Mouse (Mus musculus): ENCODE results near the gene Rnf130.

DNA sequence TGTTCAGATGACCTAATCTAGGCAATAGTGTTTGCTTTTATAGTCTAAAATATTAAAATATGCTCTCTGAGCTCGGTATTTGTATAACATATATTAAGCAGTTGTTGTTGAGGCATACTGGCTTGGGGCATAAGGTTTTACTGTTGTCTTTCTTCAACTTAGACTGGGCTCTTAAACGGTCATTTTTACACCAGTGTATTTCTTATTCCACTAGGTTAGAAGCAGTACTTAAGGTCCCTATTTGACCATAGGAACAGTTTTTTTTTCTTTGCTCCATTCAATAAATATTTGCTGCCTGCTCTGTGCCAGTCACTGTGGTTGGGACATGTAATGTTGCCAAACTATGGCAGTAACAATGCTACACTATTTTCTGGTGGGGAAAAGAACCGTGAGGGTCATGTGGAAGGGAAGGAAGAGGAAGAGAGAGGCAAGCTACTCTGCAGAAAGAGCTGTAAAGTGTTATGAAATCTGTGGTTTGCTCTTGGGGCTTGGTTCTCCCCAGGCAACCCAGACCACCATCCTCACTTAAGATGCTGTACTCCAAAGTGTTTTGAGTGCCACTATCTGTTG is 1.5 kb downstream of the Rnf130 start:
- TF ChIP-seq CTCF (IDR thresholded peaks at IDR 0.05; ENCODE audit: low read depth) (no peak), EP300 (IDR thresholded peaks at IDR 0.05; ENCODE audit: low read depth) (no peak)

Measured in liver, embryonic 14.5 days (tissue).